Mouse (Mus musculus) hindbrain, embryonic 15.5 days (tissue): ENCODE results near the gene Bnipl. TPM values are rescaled to one million over a fixed set of nuclear protein-coding genes. Genes with fewer than 3 reads are reported as not detected.
A peak's percentile ranks its signal among the peaks of the same experiment; 100 is the strongest.

Experiments used
- ATAC-seq: fragments of 200-750 bp; cut with Nextera tagmentation; 2 replicates; pipeline ENCODE4 v1.8.0; 2017; ENCODE audit warnings: low read depth, moderate number of reproducible peaks, moderate TSS enrichment; ENCODE audit not compliant: low FRiP score
- H3K27ac ChIP-seq: fragments of 300-500 bp; sonication (generic); replicated peaks from 2 replicates; pipeline ENCODE4 v1.5.1; 2015; ENCODE audit warnings: mild to moderate bottlenecking, inconsistent platforms
- H3K27me3 ChIP-seq: fragments of 300-500 bp; sonication (generic); 2 replicates; pipeline ENCODE4 v1.6.1; 2015; ENCODE audit warnings: control low read depth, inconsistent platforms
- H3K36me3 ChIP-seq: fragments of 300-500 bp; sonication (generic); 2 replicates; pipeline ENCODE4 v1.6.1; 2015; ENCODE audit warnings: control low read depth, inconsistent platforms
- H3K4me1 ChIP-seq: fragments of 300-500 bp; sonication (generic); replicated peaks from 2 replicates; pipeline ENCODE4 v1.6.1; 2015; ENCODE audit warnings: control low read depth, inconsistent platforms
- H3K4me2 ChIP-seq: fragments of 300-500 bp; sonication (generic); 2 replicates; pipeline ENCODE4 v1.6.1; 2015; ENCODE audit warnings: moderate library complexity, mild to moderate bottlenecking, inconsistent platforms
- H3K4me3 ChIP-seq: fragments of 300-500 bp; sonication (generic); 2 replicates; pipeline ENCODE4 v1.5.1; 2015; ENCODE audit warnings: mild to moderate bottlenecking, inconsistent platforms
- H3K9ac ChIP-seq: fragments of 300-500 bp; sonication (generic); 2 replicates; pipeline ENCODE4 v1.6.1; 2015; ENCODE audit warnings: inconsistent platforms
- H3K9me3 ChIP-seq: fragments of 300-500 bp; sonication (generic); 2 replicates; pipeline ENCODE4 v1.6.1; 2016; ENCODE audit warnings: control low read depth, inconsistent platforms
- WGBS: fragments of 180-500 bp; shearing (Covaris S2); methylation state at CpG from one replicate; pipeline ENCODE4 v1.1.7; 2015; 5-methylcytosine and 5-hydroxymethylcytosine counted together
- polyA plus RNA-seq: library from polyadenylated mRNA; unstranded; fragments of >200 nt; fragmentation: Nextera tagmentation; extraction: Ambion mirVana; gene quantifications from 2 replicates; pipeline ENCODE4 v1.2.1, GENCODE M21; 2015

Bnipl gene
- polyA plus RNA-seq, 1 experiment from 2014 or later: 0.29 TPM

- peaks cover 29% of the 10 kb centered on the region for H3K4me1 ChIP-seq
- no peak for ATAC-seq
- H3K4me3 ChIP-seq: no peak overlapping the region
- no peak overlapping the region for H3K27ac ChIP-seq
- H3K9ac ChIP-seq: no peak overlapping the region
- no peaks in the 10 kb centered on the region for H3K9me3 ChIP-seq
- peaks cover 58% of the 10 kb centered on the region for H3K36me3 ChIP-seq
- no peak overlapping the region for H3K4me2 ChIP-seq
- H3K27me3 ChIP-seq: no peaks in the 10 kb centered on the region
- WGBS: 91% methylated on average over 7 of the region's 7 CpGs
These were observed 18.2 kb downstream of the Bnipl start for GRCm38 (mm10) chr3:95232771-95233170.

- H3K9me3 ChIP-seq: no peaks in the 10 kb centered on the region
- peak within 1 kb of the TSS; percentile 78; the same call in 1 of the 2 replicates for H3K4me3 ChIP-seq
- H3K4me2 ChIP-seq: peak within 1 kb of the TSS; percentile 77
- H3K27me3 ChIP-seq: no peaks in the 10 kb centered on the region
- H3K36me3 ChIP-seq: peaks cover 47% of the 10 kb centered on the region
- peak within 1 kb of the TSS; percentile 99 for H3K27ac ChIP-seq
- ATAC-seq: no peak
- peaks cover 33% of the 10 kb centered on the region for H3K4me1 ChIP-seq
- WGBS: 68% methylated on average over 13 of the region's 13 CpGs
- peak within 1 kb of the TSS; percentile 11; the same call in 1 of the 2 replicates for H3K9ac ChIP-seq
These were observed 19.4 kb downstream of the Bnipl start, which contains the start of gene Mllt11 for GRCm38 (mm10) chr3:95231298-95232221. Gene Mllt11, minus strand, starts transcription at chr3:95232171.

GRCm38 (mm10) chr3:95230495-95231297, 20.3 kb downstream of the Bnipl start:
- H3K27me3 ChIP-seq: no peaks in the 10 kb centered on the region

GRCm38 (mm10) chr3:95229781-95230494, 21.1 kb downstream of the Bnipl start:
- Histone ChIP-seq H3K9me3 (no peaks in the 10 kb centered on the region), H3K4me1 (peaks cover 49% of the 10 kb centered on the region), H3K4me2 (peak overlapping the region; percentile 77), H3K4me3 (peak overlapping the region; percentile 78), H3K27me3 (no peaks in the 10 kb centered on the region), H3K27ac (peak overlapping the region; percentile 99), H3K9ac (peak overlapping the region; percentile 89), H3K36me3 (peaks cover 41% of the 10 kb centered on the region)
- 2% methylated on average over 13 of the region's 13 CpGs for WGBS
- no peak for ATAC-seq

More at GRCm38 (mm10) chr3:95230495-95231297, 20.3 kb downstream of the Bnipl start:
- H3K9ac ChIP-seq: peak overlapping the region; percentile 89
- 0 out of 2 replicates have a peak, but pooled peaks have one; percentile 2 for ATAC-seq
- H3K4me3 ChIP-seq: peak overlapping the region; percentile 78
- H3K4me1 ChIP-seq: peaks cover 42% of the 10 kb centered on the region
- no peaks in the 10 kb centered on the region for H3K9me3 ChIP-seq
- 30% methylated on average over 8 of the region's 8 CpGs for WGBS
- peak overlapping the region; percentile 77 for H3K4me2 ChIP-seq
- peak overlapping the region; percentile 99 for H3K27ac ChIP-seq
- H3K36me3 ChIP-seq: peaks cover 41% of the 10 kb centered on the region

GRCm38 (mm10) chr3:95228894-95229780, 21.9 kb downstream of the Bnipl start:
- peak overlapping the region; percentile 78 for H3K4me3 ChIP-seq
- under 1% methylated on average over 43 of the region's 43 CpGs for WGBS
- H3K9me3 ChIP-seq: no peaks in the 10 kb centered on the region
- peaks cover 57% of the 10 kb centered on the region for H3K4me1 ChIP-seq
- H3K36me3 ChIP-seq: peaks cover 36% of the 10 kb centered on the region
- no peaks in the 10 kb centered on the region for H3K27me3 ChIP-seq
- peak overlapping the region; percentile 99 for H3K27ac ChIP-seq
- H3K4me2 ChIP-seq: peak overlapping the region; percentile 77
- peak overlapping the region; percentile 89 for H3K9ac ChIP-seq
- ATAC-seq: no peak

- peak; percentile 91 for ATAC-seq
- H3K9ac ChIP-seq: peak within 1 kb of the TSS; percentile 89
- H3K4me1 ChIP-seq: peaks cover 60% of the 10 kb centered on the region
- H3K4me3 ChIP-seq: peak within 1 kb of the TSS; percentile 78
- H3K36me3 ChIP-seq: peaks cover 32% of the 10 kb centered on the region
- H3K27ac ChIP-seq: peak within 1 kb of the TSS; percentile 99
- H3K4me2 ChIP-seq: peak within 1 kb of the TSS; percentile 77
- H3K9me3 ChIP-seq: no peaks in the 10 kb centered on the region
- H3K27me3 ChIP-seq: no peaks in the 10 kb centered on the region
- WGBS: under 1% methylated on average over 64 of the region's 64 CpGs
These were observed 22.7 kb downstream of the Bnipl start, which contains the start of gene Cdc42se1 for GRCm38 (mm10) chr3:95228148-95228893. Gene Cdc42se1, plus strand, starts transcription at chr3:95228732.

GRCm38 (mm10) chr3:95227214-95227613, 23.8 kb downstream of the Bnipl start:
- peaks cover 69% of the 10 kb centered on the region for H3K4me1 ChIP-seq
- ATAC-seq: no peak
- WGBS: 21% methylated on average over 1 of the region's 1 CpGs

GRCm38 (mm10) chr3:95224295-95224694, 26.7 kb downstream of the Bnipl start:
- no peak overlapping the region for H3K9ac ChIP-seq
- H3K27ac ChIP-seq: no peak overlapping the region
- peaks cover 41% of the 10 kb centered on the region for H3K4me1 ChIP-seq
- H3K36me3 ChIP-seq: peaks cover 43% of the 10 kb centered on the region
- H3K4me2 ChIP-seq: peak overlapping the region; percentile 40
- no peaks in the 10 kb centered on the region for H3K27me3 ChIP-seq
- no peaks in the 10 kb centered on the region for H3K9me3 ChIP-seq
- WGBS: 29% methylated on average over 6 of the region's 6 CpGs
- ATAC-seq: no peak
- H3K4me3 ChIP-seq: no peak overlapping the region

More at GRCm38 (mm10) chr3:95227214-95227613, 23.8 kb downstream of the Bnipl start:
- Histone ChIP-seq H3K36me3 (peaks cover 32% of the 10 kb centered on the region), H3K4me3 (peak overlapping the region; percentile 78), H3K4me2 (peak overlapping the region; percentile 77), H3K27ac (peak overlapping the region; percentile 99), H3K9me3 (no peaks in the 10 kb centered on the region), H3K27me3 (no peaks in the 10 kb centered on the region), H3K9ac (peak overlapping the region; percentile 89)

GRCm38 (mm10) chr3:95223041-95223440, 28.0 kb downstream of the Bnipl start:
- Histone ChIP-seq H3K4me2 (no peak overlapping the region), H3K4me3 (no peak overlapping the region), H3K27me3 (no peaks in the 10 kb centered on the region), H3K36me3 (peaks cover 47% of the 10 kb centered on the region), H3K9ac (no peak overlapping the region), H3K9me3 (no peaks in the 10 kb centered on the region), H3K4me1 (peaks cover 45% of the 10 kb centered on the region), H3K27ac (no peak overlapping the region)
- no peak for ATAC-seq
- 92% methylated on average over 2 of the region's 2 CpGs for WGBS

- Histone ChIP-seq H3K36me3 (peaks cover 38% of the 10 kb centered on the region), H3K4me1 (peaks cover 27% of the 10 kb centered on the region), H3K27ac (no peak overlapping the region), H3K4me2 (peak overlapping the region; percentile 72), H3K9me3 (no peaks in the 10 kb centered on the region), H3K27me3 (no peaks in the 10 kb centered on the region), H3K4me3 (no peak overlapping the region), H3K9ac (no peak overlapping the region)
- no peak for ATAC-seq
- WGBS: 78% methylated on average over 6 of the region's 6 CpGs
These were observed 32.4 kb downstream of the Bnipl start for GRCm38 (mm10) chr3:95218466-95219137.
